Mouse (Mus musculus): ENCODE data around the gene Kcnt2. TPM values are rescaled to one million over a fixed set of nuclear protein-coding genes. Genes with fewer than 3 reads are reported as not detected.

Kcnt2 gene
- total and polyA plus RNA-seq, 2 experiments from 2014 or later = 2.4 to 8.9 TPM

DNA sequence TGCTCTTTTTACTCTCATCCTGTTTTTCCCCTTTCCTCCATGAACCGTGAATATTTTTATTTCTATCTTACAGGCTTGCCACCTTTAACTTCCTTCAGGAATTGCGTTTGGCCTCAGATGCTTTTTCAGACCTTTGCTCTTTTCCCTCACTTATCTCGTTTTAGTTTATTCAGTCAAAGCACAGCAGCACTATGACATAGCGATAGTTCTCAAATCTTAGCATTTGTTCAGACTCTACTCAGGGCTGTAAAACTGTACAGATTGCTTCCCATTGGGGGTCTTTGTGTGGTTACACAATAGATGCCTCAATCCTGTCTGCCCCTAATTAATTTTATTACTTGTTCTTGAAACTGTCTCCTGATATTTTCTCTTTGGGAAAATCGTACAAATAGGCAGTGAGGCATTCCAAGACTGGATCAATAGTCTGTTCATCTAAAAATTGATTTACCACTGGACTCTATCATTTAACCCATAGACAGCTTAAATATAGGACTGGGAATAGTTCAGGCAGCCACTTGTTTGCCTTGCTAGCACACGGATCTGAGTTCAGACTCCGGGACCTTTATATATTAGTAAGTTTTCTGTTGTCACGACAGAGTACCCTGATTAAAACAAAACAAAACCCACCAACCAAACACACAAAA, 20.8 kb downstream of the Kcnt2 start:
- H3K4me3 ChIP-seq (ENCODE audit: low read depth, low read length) = no peak overlapping the region
- DNase-seq (no peak), ATAC-seq (no peak)
- no peaks in the 10 kb centered on the region for H3K27me3 ChIP-seq (ENCODE audit: insufficient read depth, low read length)
- H3K27ac ChIP-seq (ENCODE audit: low read depth, low read length) = no peak overlapping the region
- no peaks in the 10 kb centered on the region for H3K9me3 ChIP-seq (ENCODE audit: low read length)
- no peaks in the 10 kb centered on the region for H3K4me1 ChIP-seq (ENCODE audit: insufficient read depth)
- no peak overlapping the region for H3K9ac ChIP-seq
- H3K4me2 ChIP-seq (ENCODE audit: low read depth) = no peak overlapping the region
- WGBS = 41% methylated on average over 8 of the region's 8 CpGs
- H3K36me3 ChIP-seq (ENCODE audit: insufficient read depth) = no peaks in the 10 kb centered on the region
- TF ChIP-seq CTCF (IDR thresholded peaks at IDR 0.05; ENCODE audit: low read depth) = no peak

DNA sequence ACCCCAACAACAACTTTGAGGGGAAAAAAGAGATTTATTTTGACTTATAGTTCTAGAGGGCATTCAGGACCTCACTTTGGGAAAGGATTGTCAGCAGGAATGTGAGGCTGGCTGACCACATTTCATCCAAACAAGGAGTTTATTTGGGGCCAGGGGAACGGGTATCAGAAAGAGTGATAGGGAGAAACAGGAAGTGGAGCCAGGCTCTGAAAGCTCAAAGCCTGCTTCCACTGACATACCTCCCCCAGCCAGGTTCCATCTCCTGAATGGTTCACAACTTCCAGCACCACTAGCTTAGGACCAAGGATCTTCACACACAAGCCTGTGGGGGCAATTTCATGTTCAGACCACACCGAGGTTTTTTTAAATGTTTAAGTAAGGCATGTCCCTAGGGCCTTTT, 21.3 kb downstream of the Kcnt2 start:
- Histone ChIP-seq H3K9ac (no peak overlapping the region), H3K4me3 (ENCODE audit: low read depth, low read length) (no peak overlapping the region), H3K9me3 (ENCODE audit: low read length) (no peaks in the 10 kb centered on the region), H3K4me1 (ENCODE audit: insufficient read depth) (no peaks in the 10 kb centered on the region), H3K36me3 (ENCODE audit: insufficient read depth) (no peaks in the 10 kb centered on the region), H3K4me2 (ENCODE audit: low read depth) (no peak overlapping the region), H3K27me3 (ENCODE audit: insufficient read depth, low read length) (no peaks in the 10 kb centered on the region), H3K27ac (ENCODE audit: low read depth, low read length) (no peak overlapping the region)
- ATAC-seq = no peak
- TF ChIP-seq CTCF (IDR thresholded peaks at IDR 0.05; ENCODE audit: low read depth) = no peak
- 57% methylated on average over 2 of the region's 2 CpGs for WGBS
- no peak for DNase-seq

DNA sequence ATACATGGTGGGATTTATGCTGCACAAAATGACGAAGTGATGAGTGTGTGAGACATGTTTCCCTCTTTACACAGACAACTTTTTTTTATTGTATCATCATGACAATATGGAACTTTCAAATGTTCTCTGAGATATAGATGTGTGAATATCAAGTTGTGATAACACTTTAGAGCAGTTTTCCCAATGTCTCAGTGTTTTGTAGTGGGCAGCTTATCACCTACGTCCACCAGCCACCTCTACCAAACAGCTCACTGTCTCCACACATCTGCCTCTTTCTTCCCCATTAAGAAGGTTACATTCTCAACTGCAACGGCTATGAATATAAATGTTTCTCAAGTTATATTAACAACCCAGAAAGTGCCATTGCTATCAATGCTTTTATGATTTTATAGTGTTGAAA, 27.7 kb downstream of the Kcnt2 start:
- no peak overlapping the region for H3K27ac ChIP-seq (ENCODE audit: low read depth, low read length)
- H3K36me3 ChIP-seq (ENCODE audit: insufficient read depth) = no peaks in the 10 kb centered on the region
- TF ChIP-seq CTCF (IDR thresholded peaks at IDR 0.05; ENCODE audit: low read depth) = no peak
- H3K4me3 ChIP-seq (ENCODE audit: low read depth, low read length) = no peak overlapping the region
- H3K9ac ChIP-seq = no peak overlapping the region
- H3K4me1 ChIP-seq (ENCODE audit: insufficient read depth) = no peaks in the 10 kb centered on the region
- WGBS = 85% methylated on average over 3 of the region's 3 CpGs
- no peak overlapping the region for H3K4me2 ChIP-seq (ENCODE audit: low read depth)
- no peak for ATAC-seq
- H3K27me3 ChIP-seq (ENCODE audit: insufficient read depth, low read length) = no peaks in the 10 kb centered on the region
- H3K9me3 ChIP-seq (ENCODE audit: low read length) = no peaks in the 10 kb centered on the region
- no peak for DNase-seq

DNA sequence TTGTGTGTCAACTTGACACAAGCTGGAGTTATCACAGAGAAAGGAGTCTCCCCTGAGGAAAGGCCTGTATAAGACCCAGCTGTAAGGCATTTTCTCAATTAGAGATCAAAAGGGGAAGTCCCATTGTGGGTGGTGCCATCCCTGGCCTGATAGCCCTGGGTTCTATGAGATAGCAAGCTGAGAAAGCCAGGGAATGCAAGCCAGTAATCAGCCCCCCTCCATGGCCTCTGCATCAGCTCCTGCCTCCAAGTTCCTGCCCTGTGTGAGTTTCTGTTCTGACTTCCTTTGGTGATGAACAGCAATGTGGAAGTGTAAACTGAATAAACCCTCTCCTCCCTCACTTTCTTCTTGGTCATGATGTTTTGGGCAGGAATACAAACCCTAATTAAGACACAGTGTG, 29.9 kb downstream of the Kcnt2 start:
- Histone ChIP-seq H3K27me3 (ENCODE audit: insufficient read depth, low read length) (no peaks in the 10 kb centered on the region), H3K36me3 (ENCODE audit: insufficient read depth) (no peaks in the 10 kb centered on the region), H3K9me3 (ENCODE audit: low read length) (no peaks in the 10 kb centered on the region), H3K4me1 (ENCODE audit: insufficient read depth) (no peaks in the 10 kb centered on the region), H3K27ac (ENCODE audit: low read depth, low read length) (no peak overlapping the region), H3K4me3 (ENCODE audit: low read depth, low read length) (no peak overlapping the region), H3K4me2 (ENCODE audit: low read depth) (no peak overlapping the region), H3K9ac (no peak overlapping the region)
- no peak for TF ChIP-seq CTCF (IDR thresholded peaks at IDR 0.05; ENCODE audit: low read depth)
- DNase-seq (no peak), ATAC-seq (no peak)

DNA sequence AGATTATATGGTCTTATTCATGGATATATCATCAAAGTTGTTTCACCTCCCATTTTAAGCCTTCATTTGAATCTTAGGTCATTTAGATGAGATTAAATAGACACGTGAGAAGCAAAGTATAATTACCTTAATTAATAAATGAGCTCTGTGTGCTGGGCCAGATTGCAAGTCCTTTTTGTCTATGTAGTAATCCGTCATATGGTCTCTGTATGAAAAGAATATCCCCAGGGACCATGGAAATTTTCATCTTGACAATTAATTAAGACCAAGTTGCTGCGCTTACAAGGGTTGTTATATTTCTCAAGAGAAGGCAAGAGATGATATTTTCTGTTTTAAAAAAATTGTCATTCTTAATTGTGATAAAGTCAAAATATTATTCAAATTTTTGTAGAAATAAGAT, 47.2 kb downstream of the Kcnt2 start:
- ATAC-seq (no peak), DNase-seq (no peak)
- Histone ChIP-seq H3K27ac (ENCODE audit: low read depth, low read length) (no peak overlapping the region), H3K4me1 (ENCODE audit: insufficient read depth) (no peaks in the 10 kb centered on the region), H3K9me3 (ENCODE audit: low read length) (no peaks in the 10 kb centered on the region), H3K9ac (no peak overlapping the region), H3K27me3 (ENCODE audit: insufficient read depth, low read length) (no peaks in the 10 kb centered on the region), H3K4me2 (ENCODE audit: low read depth) (no peak overlapping the region), H3K4me3 (ENCODE audit: low read depth, low read length) (no peak overlapping the region), H3K36me3 (ENCODE audit: insufficient read depth) (no peaks in the 10 kb centered on the region)
- WGBS = 39% methylated on average over 3 of the region's 3 CpGs
- TF ChIP-seq CTCF (IDR thresholded peaks at IDR 0.05; ENCODE audit: low read depth) = no peak

DNA sequence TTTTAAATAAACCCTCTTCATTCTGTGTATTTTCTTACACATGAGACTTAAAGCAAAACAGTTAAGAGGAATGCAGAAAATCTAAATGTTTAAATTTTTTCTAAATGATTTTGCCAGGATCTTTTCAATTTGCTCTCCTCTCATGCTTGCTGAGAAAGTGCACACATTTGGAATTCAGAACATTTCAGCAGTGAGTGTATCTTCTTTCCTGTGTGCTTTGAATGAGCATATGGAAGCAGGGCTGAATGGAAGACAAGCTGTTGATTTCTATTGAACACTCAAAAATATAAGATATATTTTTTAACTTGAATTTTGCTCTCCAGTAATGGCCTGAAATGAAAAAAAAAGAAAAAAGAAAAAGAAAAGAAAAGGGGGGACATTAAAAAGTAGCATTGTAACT, 49.5 kb downstream of the Kcnt2 start:
- Histone ChIP-seq H3K4me2 (ENCODE audit: low read depth) (no peak overlapping the region), H3K9me3 (ENCODE audit: low read length) (no peaks in the 10 kb centered on the region), H3K4me1 (ENCODE audit: insufficient read depth) (no peaks in the 10 kb centered on the region), H3K9ac (no peak overlapping the region), H3K27me3 (ENCODE audit: insufficient read depth, low read length) (no peaks in the 10 kb centered on the region), H3K27ac (ENCODE audit: low read depth, low read length) (no peak overlapping the region), H3K4me3 (ENCODE audit: low read depth, low read length) (no peak overlapping the region), H3K36me3 (ENCODE audit: insufficient read depth) (no peaks in the 10 kb centered on the region)
- ATAC-seq (peak; percentile 51; the same call in 1 of the 2 replicates), DNase-seq (no peak)
- no peak for TF ChIP-seq CTCF (IDR thresholded peaks at IDR 0.05; ENCODE audit: low read depth)

DNA sequence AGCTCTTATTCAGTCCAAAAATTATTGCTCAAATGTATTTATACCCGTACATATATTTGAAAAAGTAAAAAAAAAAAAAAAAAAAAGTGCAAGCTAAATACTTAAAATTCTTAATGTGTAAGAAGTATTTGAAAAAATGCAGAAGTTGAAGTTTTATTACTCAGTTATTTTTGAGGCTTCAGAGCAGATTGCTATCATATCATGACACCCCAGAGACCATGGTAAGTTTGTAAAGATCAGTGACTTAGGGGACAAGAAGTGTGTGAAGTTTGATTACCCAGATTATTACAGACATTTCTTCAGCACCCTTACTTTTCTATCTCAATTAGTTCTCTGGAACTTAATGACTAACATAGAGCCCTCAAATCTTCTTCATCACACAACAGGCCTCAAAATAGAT, 58.3 kb downstream of the Kcnt2 start:
- Histone ChIP-seq H3K9me3 (ENCODE audit: low read length) (no peaks in the 10 kb centered on the region), H3K36me3 (ENCODE audit: insufficient read depth) (no peaks in the 10 kb centered on the region), H3K4me3 (ENCODE audit: low read depth, low read length) (no peak overlapping the region), H3K9ac (no peak overlapping the region), H3K4me2 (ENCODE audit: low read depth) (no peak overlapping the region), H3K27ac (ENCODE audit: low read depth, low read length) (no peak overlapping the region), H3K27me3 (ENCODE audit: insufficient read depth, low read length) (no peaks in the 10 kb centered on the region), H3K4me1 (ENCODE audit: insufficient read depth) (no peaks in the 10 kb centered on the region)
- 96% methylated on average over 1 of the region's 1 CpGs for WGBS
- ATAC-seq = no peak
- TF ChIP-seq CTCF (IDR thresholded peaks at IDR 0.05; ENCODE audit: low read depth) = no peak
- no peak for DNase-seq

DNA sequence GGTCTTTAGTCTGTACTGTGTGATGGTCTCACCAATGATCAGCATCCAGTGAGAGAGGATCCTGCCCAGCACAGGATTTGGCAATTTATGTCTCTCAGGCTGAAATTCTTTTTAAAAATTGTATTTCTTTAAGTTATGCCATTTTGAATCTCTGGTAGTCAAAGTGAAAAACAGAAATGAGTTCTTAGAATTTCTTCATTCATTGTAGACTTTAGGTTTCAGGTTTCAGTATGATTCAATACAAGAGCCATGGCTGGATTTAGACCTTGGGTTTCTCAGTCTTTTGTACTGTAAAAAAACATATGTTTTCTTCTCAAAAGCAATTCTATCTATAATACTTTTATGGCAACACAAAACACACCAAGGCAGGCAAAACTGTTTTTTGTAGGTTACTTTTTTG, 59.4 kb downstream of the Kcnt2 start:
- ATAC-seq = no peak
- Histone ChIP-seq H3K4me2 (ENCODE audit: low read depth) (no peak overlapping the region), H3K36me3 (ENCODE audit: insufficient read depth) (no peaks in the 10 kb centered on the region), H3K27me3 (ENCODE audit: insufficient read depth, low read length) (no peaks in the 10 kb centered on the region), H3K9ac (no peak overlapping the region), H3K9me3 (ENCODE audit: low read length) (no peaks in the 10 kb centered on the region), H3K4me3 (ENCODE audit: low read depth, low read length) (no peak overlapping the region), H3K4me1 (ENCODE audit: insufficient read depth) (no peaks in the 10 kb centered on the region), H3K27ac (ENCODE audit: low read depth, low read length) (no peak overlapping the region)
- TF ChIP-seq CTCF (IDR thresholded peaks at IDR 0.05; ENCODE audit: low read depth) = no peak
- DNase-seq = no peak

Data from forebrain, postnatal 0 days (tissue).